Mouse (Mus musculus) stomach, postnatal 0 days (tissue): ENCODE data around the gene Epb41l1.

Experiments
- CTCF ChIP-seq: IDR thresholded peaks from 2 replicates; pipeline ENCODE4 v1.5.1; 2016; ENCODE audit warnings: antibody characterized with exemption, low read depth, mild to moderate bottlenecking, moderate library complexity
- EP300 ChIP-seq: optimal IDR thresholded peaks from 2 replicates; pipeline ENCODE3; 2016; ENCODE audit warnings: antibody characterized with exemption

GRCm38 (mm10) chr2:156497915-156498314, 77.2 kb downstream of the Epb41l1 start:
- TF ChIP-seq EP300, result no peak
- TF ChIP-seq CTCF, result peak; percentile 89
